Mouse (Mus musculus): ENCODE data around the gene Prkaa2. TPM values are rescaled to one million over a fixed set of nuclear protein-coding genes. Genes with fewer than 3 reads are reported as not detected.

Gene Prkaa2
- 10 to 100 TPM; 16.6 to 18.0 TPM for total RNA-seq (2021)
- long read RNA-seq, experiment 1, full-length matches to known transcripts: 4 of 4 reads
- long read RNA-seq, experiment 1, partial matches to known transcripts: 0 of 4 reads
- long read RNA-seq, experiment 1, other reads (novel, unspliced or antisense): 0 of 4 reads
- long read RNA-seq, experiment 2, full-length matches to known transcripts: 4 of 9 reads
- long read RNA-seq, experiment 2, partial matches to known transcripts: 2 of 9 reads
- long read RNA-seq, experiment 2, other reads (novel, unspliced or antisense): 3 of 9 reads

DNA sequence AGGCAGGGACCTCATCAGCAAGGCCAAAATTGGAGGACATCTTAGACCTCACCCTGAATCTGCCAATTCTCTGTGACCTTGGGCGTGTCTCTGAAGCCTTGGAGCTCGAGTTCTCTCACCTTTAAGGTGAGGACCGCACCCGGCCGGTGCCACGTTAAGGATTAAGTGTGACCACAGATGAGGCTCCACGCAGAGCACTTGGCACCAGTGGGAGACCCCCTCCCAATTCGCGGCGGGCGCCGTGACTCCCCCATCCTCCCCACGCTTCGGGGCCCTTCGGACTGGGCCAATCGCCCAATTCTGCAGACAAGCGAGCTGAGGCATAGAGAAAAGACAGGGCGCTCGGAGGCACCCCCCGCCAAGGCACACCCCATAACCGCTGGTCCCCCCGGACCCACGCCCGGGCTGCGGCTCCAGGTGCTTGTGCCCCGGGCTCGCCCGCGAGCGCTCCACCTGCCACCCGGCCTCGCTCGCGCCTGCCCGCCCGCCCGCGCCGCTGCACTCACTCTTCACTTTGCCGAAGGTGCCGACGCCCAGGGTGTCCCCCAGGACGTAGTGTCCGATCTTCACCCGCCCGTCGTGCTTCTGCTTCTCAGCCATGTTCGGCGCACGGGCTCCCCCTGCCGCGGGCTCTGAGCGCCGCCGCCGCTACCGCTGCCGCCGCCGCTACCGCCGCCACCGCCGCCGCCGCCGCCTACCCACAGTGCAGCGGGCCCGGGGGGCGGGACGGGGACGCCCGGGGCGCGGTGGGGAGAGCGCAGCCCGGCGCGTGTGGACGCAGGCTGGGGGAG, at the start of gene Prkaa2:
Prkaa2 (minus strand) TSS at position 692 of the 791 bp plus-strand sequence.
- peak within 1 kb of the TSS; percentile 98 for H3K27ac ChIP-seq
- DNase-seq (ENCODE audit: low spot score in 2 of 2): peak; percentile 63 to 80
- TF ChIP-seq CTCF (conservative IDR thresholded peaks at IDR 0.05): peak; percentile 55

DNA sequence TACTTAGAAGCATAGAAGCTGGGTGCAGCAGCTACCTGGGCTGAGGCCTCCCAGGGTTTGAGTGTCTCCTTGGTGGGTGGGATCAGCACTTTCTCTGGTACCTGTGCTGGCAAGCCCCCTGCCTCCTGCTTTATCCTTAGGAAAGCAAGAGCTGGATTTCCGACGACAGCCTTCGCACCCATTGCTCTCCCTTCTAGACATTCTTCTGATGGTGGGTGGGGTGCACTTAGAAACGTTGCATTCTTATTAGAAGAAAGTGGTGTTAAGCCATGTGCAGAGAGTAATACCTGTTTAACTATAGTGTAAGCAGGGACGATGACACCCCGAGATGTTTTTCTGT, 49.8 kb upstream of the Prkaa2 start:
- no peak for DNase-seq (ENCODE audit: low spot score in 2 of 2)
- TF ChIP-seq CTCF (conservative IDR thresholded peaks at IDR 0.05): no peak
- peak overlapping the region; percentile 90 for H3K4me3 ChIP-seq
- peak overlapping the region; percentile 93 for H3K27ac ChIP-seq

More for the DNA sequence above, at the start of gene Prkaa2:
- peak within 1 kb of the TSS; percentile 73 for H3K4me3 ChIP-seq

- DNase-seq (ENCODE audit: low spot score in 2 of 2): no peak
- H3K4me3 ChIP-seq: peak overlapping the region; percentile 90
- H3K27ac ChIP-seq: peak overlapping the region; percentile 93
- TF ChIP-seq CTCF (conservative IDR thresholded peaks at IDR 0.05): peak; percentile 68
Observed at GRCm38 (mm10) chr4:105158651-105159530, 49.2 kb upstream of the Prkaa2 start.

DNA sequence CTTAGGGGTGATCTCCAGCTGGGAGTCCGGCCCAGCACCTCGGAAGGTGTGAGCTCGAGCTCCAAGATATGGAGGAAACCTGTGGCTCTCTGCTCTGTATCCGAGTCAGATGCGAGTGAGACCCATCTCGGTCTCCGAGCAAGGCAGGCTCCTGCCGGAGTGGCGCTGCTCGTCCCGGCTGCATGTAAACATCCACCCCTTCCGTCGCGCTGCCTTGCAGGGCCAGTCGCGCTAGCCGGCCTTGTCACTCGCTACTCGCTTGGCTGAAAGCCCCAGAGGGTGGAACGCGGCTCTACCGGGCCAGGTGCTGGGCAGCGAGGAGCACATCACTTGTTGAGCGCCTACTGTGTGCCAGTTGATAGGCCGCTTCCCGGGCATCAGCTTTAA, 48.5 kb upstream of the Prkaa2 start:
- Histone ChIP-seq H3K27ac (peak overlapping the region; percentile 93), H3K4me3 (peak overlapping the region; percentile 90)
- peak; percentile 57 for TF ChIP-seq CTCF (conservative IDR thresholded peaks at IDR 0.05)
- peak in 1 of 2 experiments; percentile 53 for DNase-seq (ENCODE audit: low spot score in 2 of 2)

- peak within 1 kb of the TSS; percentile 90 for H3K4me3 ChIP-seq
- peak within 1 kb of the TSS; percentile 93 for H3K27ac ChIP-seq
Observed at GRCm38 (mm10) chr4:105157276-105158168, 47.8 kb upstream of the Prkaa2 start, which contains the start of gene Plpp3. TSS of gene Plpp3 (plus strand) at chr4:105157347.

DNA sequence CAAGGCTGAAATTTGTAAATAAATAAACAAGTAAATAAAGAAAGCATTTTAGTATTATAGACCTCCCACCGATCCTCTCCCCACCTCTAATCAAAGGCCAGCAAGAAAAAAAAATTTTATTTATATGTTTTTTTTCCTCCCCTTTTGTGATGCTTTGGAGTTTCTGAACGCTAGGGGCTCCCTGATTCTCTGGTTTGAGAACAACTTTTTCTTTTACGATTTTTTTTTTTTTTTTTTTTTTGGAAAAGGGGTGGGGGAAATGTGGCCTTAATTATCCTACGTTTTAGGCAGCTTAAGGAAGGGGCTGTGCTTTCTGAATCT, 47.2 kb upstream of the Prkaa2 start:
- peak; percentile 83 for TF ChIP-seq CTCF (conservative IDR thresholded peaks at IDR 0.05)
- Histone ChIP-seq H3K4me3 (peak overlapping the region; percentile 90), H3K27ac (peak overlapping the region; percentile 93)
- DNase-seq (ENCODE audit: low spot score in 2 of 2): no peak

More at GRCm38 (mm10) chr4:105157276-105158168, 47.8 kb upstream of the Prkaa2 start, which contains the start of gene Plpp3:
- DNase-seq (ENCODE audit: low spot score in 2 of 2): peak; percentile 78 to 89
- TF ChIP-seq CTCF (conservative IDR thresholded peaks at IDR 0.05): peak; percentile 28; the same call in 1 of the 2 replicates

DNA sequence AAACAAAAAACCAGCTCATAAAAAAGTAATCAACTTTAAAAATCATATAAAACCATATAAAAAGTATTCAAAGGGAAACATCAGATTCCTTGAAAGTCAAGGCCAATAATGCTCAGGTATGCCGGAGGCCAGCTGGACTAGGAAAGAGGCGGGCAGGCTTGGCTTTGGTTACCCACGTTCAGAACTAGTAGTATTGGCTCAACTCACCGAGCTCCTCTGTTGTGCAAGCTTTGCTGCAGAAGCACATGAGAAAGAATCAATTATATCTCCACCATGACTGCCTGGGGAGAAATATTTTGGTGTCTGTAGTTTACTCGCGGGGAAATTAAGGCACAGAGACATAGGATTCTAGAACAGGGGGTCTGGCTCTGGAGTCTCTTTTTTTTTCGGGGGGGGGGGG, 46.6 kb upstream of the Prkaa2 start:
- no peak for TF ChIP-seq CTCF (conservative IDR thresholded peaks at IDR 0.05)

DNA sequence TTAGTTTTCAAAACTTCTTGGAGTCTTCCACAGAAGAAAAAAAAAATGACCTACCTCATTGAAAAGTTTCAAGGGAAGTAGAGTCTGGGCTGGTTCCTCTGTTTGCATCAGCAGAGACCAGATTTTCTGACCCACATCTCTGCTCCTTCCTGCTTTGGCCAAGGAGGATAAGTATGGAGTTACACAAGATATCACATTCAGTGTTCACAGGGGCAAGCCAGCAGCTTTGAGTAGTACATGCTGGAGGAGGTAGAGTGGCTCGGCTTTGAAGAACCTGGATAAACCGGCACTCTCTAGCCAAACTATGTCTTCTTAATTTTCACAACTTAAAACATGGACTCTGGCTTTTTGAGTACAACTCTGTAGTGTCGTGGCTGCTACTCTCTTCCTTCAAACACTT, 43.5 kb upstream of the Prkaa2 start:
- no peak overlapping the region for H3K27ac ChIP-seq
- TF ChIP-seq CTCF (conservative IDR thresholded peaks at IDR 0.05): no peak
- no peak overlapping the region for H3K4me3 ChIP-seq
- no peak for DNase-seq (ENCODE audit: low spot score in 2 of 2)

More for the DNA sequence above, 46.6 kb upstream of the Prkaa2 start:
- no peak overlapping the region for H3K4me3 ChIP-seq
- no peak for DNase-seq (ENCODE audit: low spot score in 2 of 2)
- no peak overlapping the region for H3K27ac ChIP-seq

DNA sequence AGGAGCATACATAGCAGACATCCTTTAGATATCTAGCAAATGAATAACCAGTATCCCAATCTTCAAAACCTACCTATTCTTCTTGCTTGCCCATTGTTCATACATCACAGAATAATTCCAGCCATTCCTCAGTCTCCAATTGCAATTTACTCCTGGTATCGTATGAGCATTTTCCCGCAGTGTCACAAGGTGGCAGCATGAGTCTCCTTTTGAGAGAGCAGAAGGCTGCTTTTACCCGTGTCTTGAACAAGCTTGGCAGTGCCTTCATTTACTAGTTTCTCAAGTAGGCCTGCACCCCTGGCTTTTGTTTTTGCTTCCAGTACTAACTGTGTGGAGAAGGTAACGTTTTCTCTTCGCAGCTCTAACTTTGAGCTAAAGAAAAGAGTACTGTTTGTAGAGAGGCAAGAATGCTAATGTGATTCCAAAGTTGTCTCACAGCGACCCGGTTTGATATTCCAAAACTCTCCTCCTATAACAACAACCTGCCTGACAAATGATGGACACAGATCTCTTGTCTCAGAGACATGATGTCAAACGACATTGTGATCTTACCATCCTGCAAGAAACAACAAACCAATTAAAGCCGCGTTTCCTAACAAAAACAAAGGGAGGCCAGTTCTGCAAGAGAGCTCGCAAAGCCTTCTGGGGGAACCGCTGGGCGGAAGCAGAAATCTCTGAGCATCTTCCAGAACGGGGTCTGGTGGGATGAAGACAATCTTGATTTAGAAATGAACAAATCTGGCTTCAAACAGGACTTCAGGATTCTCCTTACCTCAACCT, 42.4 kb upstream of the Prkaa2 start:
- TF ChIP-seq CTCF (conservative IDR thresholded peaks at IDR 0.05): peak; percentile 89
- H3K4me3 ChIP-seq: no peak overlapping the region
- DNase-seq (ENCODE audit: low spot score in 2 of 2): peak; percentile 82 to 83
- no peak overlapping the region for H3K27ac ChIP-seq

DNA sequence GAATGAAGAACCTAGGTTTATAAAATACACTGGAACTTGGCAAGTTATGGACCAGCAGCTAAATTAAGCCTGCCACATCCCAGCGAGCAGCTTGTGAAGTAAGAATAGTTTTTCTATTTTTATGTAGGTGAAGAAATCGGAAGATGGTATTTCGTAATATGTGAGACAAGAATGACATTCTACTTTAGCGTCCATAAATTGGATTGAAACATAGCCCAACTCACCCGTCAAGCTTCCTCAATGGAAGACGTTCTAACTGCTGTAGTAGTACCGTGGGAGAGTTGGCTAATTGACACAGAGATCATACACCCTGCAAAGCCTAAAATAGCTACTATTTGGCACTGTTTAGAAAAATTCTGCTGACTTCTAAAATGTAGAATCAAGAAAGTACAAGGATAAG, 39.8 kb upstream of the Prkaa2 start:
- no peak for DNase-seq (ENCODE audit: low spot score in 2 of 2)
- H3K27ac ChIP-seq: no peak overlapping the region
- no peak for TF ChIP-seq CTCF (conservative IDR thresholded peaks at IDR 0.05)
- H3K4me3 ChIP-seq: no peak overlapping the region

DNA sequence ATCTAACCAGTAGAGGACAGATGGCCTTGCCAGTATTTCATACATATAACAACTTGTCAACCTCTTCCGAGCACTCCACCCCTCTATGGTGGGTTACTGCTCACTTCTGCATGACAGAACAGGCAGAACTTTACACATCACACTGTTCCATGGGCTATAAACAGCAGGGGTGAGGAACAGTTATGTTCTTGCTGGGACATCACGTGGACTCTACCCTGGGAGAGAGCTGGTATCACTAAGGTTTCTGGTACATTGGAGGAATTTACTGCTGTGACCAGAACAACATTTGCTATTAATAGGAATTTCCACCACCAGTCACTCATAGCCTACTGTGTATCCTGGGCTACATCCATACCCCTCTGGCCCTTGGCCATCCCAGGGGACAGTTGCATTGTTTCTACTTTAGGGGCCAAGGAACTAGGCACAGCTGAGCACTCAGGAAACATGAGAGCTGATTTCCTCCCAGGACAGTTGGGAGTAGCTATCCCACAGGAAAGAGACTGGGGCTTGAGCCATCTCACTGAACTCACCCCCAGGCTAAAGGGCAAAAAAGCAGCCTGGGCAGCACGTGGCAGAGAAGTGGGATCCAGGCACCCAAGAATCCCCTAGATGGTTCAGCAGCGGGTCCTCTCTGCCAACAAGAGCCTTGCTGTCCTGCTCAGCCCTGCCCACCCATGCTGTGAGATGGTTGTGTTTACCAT, 23.8 kb upstream of the Prkaa2 start:
- no peak overlapping the region for H3K4me3 ChIP-seq
- no peak overlapping the region for H3K27ac ChIP-seq
- no peak for TF ChIP-seq CTCF (conservative IDR thresholded peaks at IDR 0.05)
- DNase-seq (ENCODE audit: low spot score in 2 of 2): no peak
